8 mouse cellular contexts compared by ENCODE assay signal in genomic region chr15:79927637-79928122, GRCm38 (mm10). TPM values are rescaled to one million over a fixed set of nuclear protein-coding genes. Genes with fewer than 3 reads are reported as not detected.
DNase-seq lines count a peak whose midpoint lies in the region; ATAC-seq and TF ChIP-seq lines count a peak whose summit lies in the region.

No protein-coding gene starts in this region.

- no peaks in the 10 kb centered on the region for H3K9me3 ChIP-seq in heart, embryonic 10.5 days
- no peaks in the 10 kb centered on the region for H3K9me3 ChIP-seq in kidney, embryonic 15.5 days (replicated peaks)
- no peaks in the 10 kb centered on the region for H3K9me3 ChIP-seq in limb, embryonic 15.5 days
- H3K9me3 ChIP-seq in midbrain, postnatal 0 days (ENCODE audit: low read length) = no peaks in the 10 kb centered on the region

- peak overlapping the region; percentile 84 for H3K4me2 ChIP-seq in kidney, embryonic 15.5 days
- H3K4me2 ChIP-seq in limb, embryonic 15.5 days = peak overlapping the region; percentile 85
- H3K4me2 ChIP-seq in midbrain, postnatal 0 days (ENCODE audit: low read depth, low read length, poor library complexity, severe bottlenecking) = peak overlapping the region; percentile 81

- ATAC-seq in erythroblast, adult 5-6 weeks (replicated peaks; ENCODE audit: low FRiP score, poor library complexity, severe bottlenecking) = peak; percentile 85
- ATAC-seq in kidney, embryonic 15.5 days (replicated peaks; ENCODE audit: low FRiP score) = peak; percentile 89
- peak; percentile 77 for ATAC-seq in limb, embryonic 15.5 days (ENCODE audit: insufficient number of reproducible peaks, low FRiP score, low TSS enrichment, low read depth)
- peak; percentile 75 for ATAC-seq in midbrain, postnatal 0 days (ENCODE audit: low FRiP score)

- TF ChIP-seq CTCF in midbrain, postnatal 0 days (IDR thresholded peaks at IDR 0.05) = no peak

- peaks cover 22% of the 10 kb centered on the region for H3K4me1 ChIP-seq in heart, embryonic 10.5 days
- peaks cover 30% of the 10 kb centered on the region for H3K4me1 ChIP-seq in kidney, embryonic 15.5 days
- H3K4me1 ChIP-seq in limb, embryonic 15.5 days = peaks cover 21% of the 10 kb centered on the region
- 0 out of 2 replicates have a peak, but pooled peaks cover 6% of the 10 kb centered on the region for H3K4me1 ChIP-seq in midbrain, postnatal 0 days (ENCODE audit: insufficient read depth, low read length)

- under 1% methylated on average over 29 of the region's 29 CpGs for WGBS in heart, embryonic 10.5 days
- under 1% methylated on average over 29 of the region's 29 CpGs for WGBS in kidney, embryonic 15.5 days
- WGBS in limb, embryonic 15.5 days = under 1% methylated on average over 29 of the region's 29 CpGs
- under 1% methylated on average over 29 of the region's 29 CpGs for WGBS in midbrain, postnatal 0 days

- peak; percentile 97 to 98 for DNase-seq in B cell, adult 2 months
- DNase-seq in brain, adult 2 months (ENCODE audit: low read depth, low spot score) = peak; percentile 97
- peak; percentile 97 for DNase-seq in heart, embryonic 10.5 days (ENCODE audit: low spot score)
- peak; percentile 81 for DNase-seq in midbrain, postnatal 0 days (ENCODE audit: low spot score)
- DNase-seq in spleen, postnatal 10 days (ENCODE audit: low spot score in 2 of 2) = peak; percentile 99 to 100

- peak overlapping the region; percentile 71 for H3K4me3 ChIP-seq in heart, embryonic 10.5 days
- peak overlapping the region; percentile 64 for H3K4me3 ChIP-seq in kidney, embryonic 15.5 days (replicated peaks)
- peak overlapping the region; percentile 59 for H3K4me3 ChIP-seq in limb, embryonic 15.5 days
- H3K4me3 ChIP-seq in midbrain, postnatal 0 days (ENCODE audit: low read depth, low read length) = peak overlapping the region; percentile 55

- peak overlapping the region; percentile 85 for H3K27ac ChIP-seq in heart, embryonic 10.5 days
- peak overlapping the region; percentile 78 for H3K27ac ChIP-seq in kidney, embryonic 15.5 days
- peak overlapping the region; percentile 67 for H3K27ac ChIP-seq in limb, embryonic 15.5 days
- peak overlapping the region; percentile 59 for H3K27ac ChIP-seq in midbrain, postnatal 0 days (ENCODE audit: low read depth, low read length)

- H3K36me3 ChIP-seq in heart, embryonic 10.5 days = no peaks in the 10 kb centered on the region
- H3K36me3 ChIP-seq in kidney, embryonic 15.5 days = no peaks in the 10 kb centered on the region
- no peaks in the 10 kb centered on the region for H3K36me3 ChIP-seq in limb, embryonic 15.5 days
- no peaks in the 10 kb centered on the region for H3K36me3 ChIP-seq in midbrain, postnatal 0 days (ENCODE audit: insufficient read depth, low read length)

- peaks cover 41% of the 10 kb centered on the region for H3K27me3 ChIP-seq in heart, embryonic 10.5 days (ENCODE audit: insufficient read depth, poor library complexity, severe bottlenecking)
- H3K27me3 ChIP-seq in kidney, embryonic 15.5 days = peaks cover 26% of the 10 kb centered on the region
- peaks cover 17% of the 10 kb centered on the region for H3K27me3 ChIP-seq in limb, embryonic 15.5 days
- H3K27me3 ChIP-seq in midbrain, postnatal 0 days (ENCODE audit: insufficient read depth, low read length) = no peaks in the 10 kb centered on the region

- H3K9ac ChIP-seq in kidney, embryonic 15.5 days = peak overlapping the region; percentile 56
- H3K9ac ChIP-seq in limb, embryonic 15.5 days = peak overlapping the region; percentile 50
- H3K9ac ChIP-seq in midbrain, postnatal 0 days (replicated peaks; ENCODE audit: low read length, poor library complexity, severe bottlenecking) = peak overlapping the region; percentile 54

RNA-seq across cellular contexts. Expression of gene Apobec3, which starts 36.2 kb away (rescaled TPM):
- total RNA-seq in erythroblast, adult 5-6 weeks (2015; ENCODE audit: low replicate concordance) = 79.8 and 80.1 TPM in 2 replicates
- 73.5 and 75.2 TPM in 2 replicates for total RNA-seq in erythroblast, adult 5-6 weeks (2017; ENCODE audit: low replicate concordance)
- 9.5 and 10.2 TPM in 2 replicates for polyA plus RNA-seq in heart, embryonic 10.5 days (2016; fragmentation: Nextera tagmentation; extraction: Ambion mirVana)
- polyA plus RNA-seq in kidney, embryonic 15.5 days (2015; fragmentation: Nextera tagmentation; extraction: Ambion mirVana) = 29.3 and 31.0 TPM in 2 replicates
- polyA plus RNA-seq in limb, embryonic 15.5 days (2015; fragmentation: Nextera tagmentation; extraction: Ambion mirVana) = 14.7 and 15.3 TPM in 2 replicates
- 3.4 and 5.4 TPM in 2 replicates for total RNA-seq in midbrain, postnatal 0 days (2014; rRNA removed)
- polyA plus RNA-seq in midbrain, postnatal 0 days (2015; fragmentation: Nextera tagmentation; extraction: Ambion mirVana) = 3.3 and 3.4 TPM in 2 replicates

RNA-seq across cellular contexts. Expression of gene Cbx7, which starts 43.2 kb away (rescaled TPM):
- total RNA-seq in erythroblast, adult 5-6 weeks (2015; ENCODE audit: low replicate concordance) = 2.1 and 6.9 TPM in 2 replicates
- total RNA-seq in erythroblast, adult 5-6 weeks (2017; ENCODE audit: low replicate concordance) = 4.5 and 6.4 TPM in 2 replicates
- 0.82 and 1.0 TPM in 2 replicates for polyA plus RNA-seq in heart, embryonic 10.5 days (2016; fragmentation: Nextera tagmentation; extraction: Ambion mirVana)
- polyA plus RNA-seq in kidney, embryonic 15.5 days (2015; fragmentation: Nextera tagmentation; extraction: Ambion mirVana) = 2.9 and 3.0 TPM in 2 replicates
- polyA plus RNA-seq in limb, embryonic 15.5 days (2015; fragmentation: Nextera tagmentation; extraction: Ambion mirVana) = 2.4 and 2.8 TPM in 2 replicates
- total RNA-seq in midbrain, postnatal 0 days (2014; rRNA removed) = 7.7 and 14.9 TPM in 2 replicates
- 3.4 and 3.5 TPM in 2 replicates for polyA plus RNA-seq in midbrain, postnatal 0 days (2015; fragmentation: Nextera tagmentation; extraction: Ambion mirVana)

Comparison
In these comparisons a context has a peak if more than half of its experiments do, and no peak if none do; other contexts are left out.
1. Peak in every context shown above with its lines: DNase-seq, ATAC-seq, H3K4me3 ChIP-seq and H3K27ac ChIP-seq.